39 mouse cellular contexts compared by ENCODE assay signal in genomic region chr17:46870913-46871312, GRCm38 (mm10). TPM values are rescaled to one million over a fixed set of nuclear protein-coding genes. Genes with fewer than 3 reads are reported as not detected.
DNase-seq lines count a peak whose midpoint lies in the region; ATAC-seq and TF ChIP-seq lines count a peak whose summit lies in the region.
"Had no signal": no experiment of that assay in that cellular context is flagged by ENCODE, and none has a peak within 500 bp of the region (broad histone marks: within the 10 kb centered on the region; RNA-seq: fewer than 3 reads in every experiment).

No protein-coding gene starts in this region.

- H3K4me1 ChIP-seq in thymus, adult 2 months (replicated peaks; ENCODE audit: control insufficient read depth, insufficient read depth, low read length): peaks cover 22% of the 10 kb centered on the region
- peaks cover 22% of the 10 kb centered on the region for H3K4me1 ChIP-seq in limb, embryonic 10.5 days

- no peak overlapping the region for H3K4me3 ChIP-seq in thymus, adult 2 months (ENCODE audit: control insufficient read depth, insufficient read depth, low read length)
- no peak overlapping the region for H3K4me3 ChIP-seq in limb, embryonic 10.5 days
- H3K4me3 ChIP-seq: embryonic facial prominence, embryonic 12.5 days; forebrain, embryonic 10.5 days; hindbrain, embryonic 12.5 days; limb, embryonic 15.5 days; liver, embryonic 13.5 days; myocyte; neural tube, embryonic 13.5 days; stomach, embryonic 15.5 days had no signal

- TF ChIP-seq POLR2A in thymus, adult 2 months (IDR thresholded peaks at IDR 0.05; ENCODE audit: control insufficient read depth, extremely low read depth, insufficient read depth, low read length, poor library complexity): no peak

- no peak overlapping the region for H3K27ac ChIP-seq in thymus, adult 2 months (ENCODE audit: control insufficient read depth, insufficient read depth, low read length)
- no peak overlapping the region for H3K27ac ChIP-seq in limb, embryonic 10.5 days
- H3K27ac ChIP-seq: embryonic facial prominence, embryonic 12.5 days; forebrain, embryonic 10.5 days; hindbrain, embryonic 12.5 days; hindbrain, postnatal 0 days; limb, embryonic 15.5 days; liver, embryonic 13.5 days; macrophage; neural tube, embryonic 13.5 days; stomach, embryonic 15.5 days had no signal

- H3K36me3 ChIP-seq in thymus, adult 2 months (ENCODE audit: control insufficient read depth, insufficient read depth, low read length): no peaks in the 10 kb centered on the region
- H3K36me3 ChIP-seq in limb, embryonic 10.5 days: 0 out of 2 replicates have a peak, but pooled peaks cover 4% of the 10 kb centered on the region
- H3K36me3 ChIP-seq: embryonic facial prominence, embryonic 12.5 days; forebrain, embryonic 10.5 days; hindbrain, embryonic 12.5 days; limb, embryonic 15.5 days; liver, embryonic 13.5 days; neural tube, embryonic 13.5 days had no signal

- WGBS in thymus, adult 2 months: 4% methylated on average over 1 of the region's 1 CpGs
- WGBS in limb, embryonic 10.5 days: 74% methylated on average over 1 of the region's 1 CpGs

- DNase-seq in thymus, adult 2 months: peak; percentile 25
- no peak for DNase-seq in thymus, adult 18-20 months
- peak; percentile 64 for DNase-seq in T-cell, adult 2 months (ENCODE audit: low spot score)
- DNase-seq in thymus, postnatal 25 days: peak; percentile 29
- no peak for DNase-seq in urinary bladder, postnatal 14 days (ENCODE audit: low spot score)
- no peak for DNase-seq in limb, embryonic 10.5 days (ENCODE audit: low spot score)
- DNase-seq in urinary bladder, adult 2 months (ENCODE audit: low spot score): no peak
- DNase-seq: adrenal gland, postnatal 10 days; cerebellum, adult 9-10 months; cerebellum, postnatal 36 days; embryo, embryonic 11 days; gastrocnemius, postnatal 14 days; heart, adult 11 months; heart, postnatal 36 days; kidney, adult 9 months; kidney, postnatal 10 days; layer of hippocampus, postnatal 36 days; left cerebral cortex, postnatal 4 days; liver, embryonic 13.5 days; lung, adult 18-20 months; right cerebral cortex, postnatal 14 days had no signal

- no peak for TF ChIP-seq CTCF in thymus, adult 2 months (IDR thresholded peaks at IDR 0.05; ENCODE audit: borderline replicate concordance, control insufficient read depth, extremely low read depth, insufficient read depth, low read length, poor library complexity)

- peak; percentile 77 for ATAC-seq in inflammation-experienced regulatory T-cells, adult 6 months
- ATAC-seq: hindbrain, postnatal 0 days; intestine, postnatal 0 days; lung, postnatal 0 days had no signal

- no peaks in the 10 kb centered on the region for H3K9me3 ChIP-seq in limb, embryonic 10.5 days (replicated peaks)
- H3K9me3 ChIP-seq: embryonic facial prominence, embryonic 12.5 days; forebrain, embryonic 10.5 days; hindbrain, embryonic 12.5 days; limb, embryonic 15.5 days; liver, embryonic 13.5 days; neural tube, embryonic 13.5 days; stomach, embryonic 15.5 days had no signal

- no peaks in the 10 kb centered on the region; the same call in 1 of the 2 replicates for H3K27me3 ChIP-seq in thymus, adult 2 months (ENCODE audit: control insufficient read depth, insufficient read depth, low read length)
- no peaks in the 10 kb centered on the region for H3K27me3 ChIP-seq in limb, embryonic 10.5 days (ENCODE audit: low read depth, poor library complexity, severe bottlenecking)
- H3K27me3 ChIP-seq: embryonic facial prominence, embryonic 12.5 days; hindbrain, embryonic 12.5 days; limb, embryonic 15.5 days; liver, embryonic 13.5 days; neural tube, embryonic 13.5 days; stomach, embryonic 15.5 days had no signal

RNA-seq across cellular contexts. Expression of gene Bicral, which starts 12.6 kb away (rescaled TPM):
- polyA plus RNA-seq in thymus, adult 2 months (2012; rRNA removed): 19.3 and 28.1 TPM in 2 replicates
- polyA plus RNA-seq in inflammation-experienced regulatory T-cells, adult 6 months (2017; shearing (Covaris generic)): 1 to 10 TPM; 7.6 to 9.2 (median 9.1) TPM
- polyA plus RNA-seq in limb, embryonic 10.5 days (2016; fragmentation: Nextera tagmentation; extraction: Ambion mirVana): 3.6 and 4.3 TPM in 2 replicates
- polyA plus RNA-seq in urinary bladder, adult 2 months (2012; rRNA removed): 9.1 and 15.2 TPM in 2 replicates

RNA-seq across cellular contexts. Expression of gene Tbcc, which starts 19.6 kb away (rescaled TPM):
- 23.7 and 28.5 TPM in 2 replicates for polyA plus RNA-seq in thymus, adult 2 months (2012; rRNA removed)
- 10 to 100 TPM in 1 of 3 experiments, 1 to 10 TPM in 2; 9.6 to 10.5 (median 9.9) TPM for polyA plus RNA-seq in inflammation-experienced regulatory T-cells, adult 6 months (2017; shearing (Covaris generic))
- 62.1 and 66.3 TPM in 2 replicates for polyA plus RNA-seq in limb, embryonic 10.5 days (2016; fragmentation: Nextera tagmentation; extraction: Ambion mirVana)
- polyA plus RNA-seq in urinary bladder, adult 2 months (2012; rRNA removed): 20.3 and 21.5 TPM in 2 replicates

RNA-seq across cellular contexts. Expression of gene Prph2, which starts 39.3 kb away (rescaled TPM):
- 0.09 and 0.15 TPM in 2 replicates for polyA plus RNA-seq in thymus, adult 2 months (2012; rRNA removed)
- not detected for polyA plus RNA-seq in inflammation-experienced regulatory T-cells, adult 6 months (2017; shearing (Covaris generic))
- not detected in 2 replicates for polyA plus RNA-seq in limb, embryonic 10.5 days (2016; fragmentation: Nextera tagmentation; extraction: Ambion mirVana)
- not detected in 2 replicates for polyA plus RNA-seq in urinary bladder, adult 2 months (2012; rRNA removed)
- polyA plus RNA-seq: forebrain, embryonic 10.5 days; heart, embryonic 11.5 days; heart, embryonic 16.5 days; hindbrain, embryonic 12.5 days; intestine, postnatal 0 days; large intestine, adult 2 months; limb, embryonic 15.5 days; liver, embryonic 13.5 days; lung, postnatal 0 days; macrophage; midbrain, embryonic 11.5 days; midbrain, postnatal 0 days; myocyte; neural tube, embryonic 13.5 days; small intestine, adult 2 months; stomach, embryonic 15.5 days had no signal

Comparison
In these comparisons a context has a peak if more than half of its experiments do, and no peak if none do; other contexts are left out.
1. DNase-seq: peak in thymus, adult 2 months (single experiment), T-cell, adult 2 months (single experiment) and thymus, postnatal 25 days (single experiment); none in thymus, adult 18-20 months (0 of 2), urinary bladder, postnatal 14 days (single experiment), limb, embryonic 10.5 days (single experiment) and urinary bladder, adult 2 months (single experiment).